Mouse (Mus musculus) regulatory T cell (primary cell): Measurements from ENCODE around the gene Pnkd.

Experiments used
- in situ Hi-C: fragments of 300-600 bp; cut with MboI, MseI; formaldehyde crosslinking; loops from one replicate; pipeline ENCODE4 v1.15.1; 2025; ENCODE audit warnings: high pct_unique_total_duplicates

The Pnkd gene

DNA sequence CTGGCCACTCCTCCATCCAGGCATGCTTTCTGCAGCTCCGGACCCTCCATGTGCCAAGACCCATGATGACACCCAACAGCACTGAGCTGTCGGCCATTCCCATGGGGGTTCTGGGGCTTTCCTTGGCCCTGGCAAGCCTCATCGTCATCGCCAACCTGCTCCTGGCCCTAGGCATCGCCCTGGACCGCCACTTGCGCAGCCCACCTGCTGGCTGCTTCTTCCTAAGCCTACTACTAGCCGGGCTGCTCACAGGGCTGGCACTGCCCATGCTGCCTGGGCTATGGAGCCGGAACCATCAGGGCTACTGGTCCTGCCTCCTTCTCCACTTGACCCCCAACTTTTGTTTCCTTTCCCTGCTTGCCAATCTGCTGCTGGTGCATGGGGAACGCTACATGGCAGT lies 6.2 kb upstream of the Pnkd start, which contains the start of gene Gpbar1:
Gene Gpbar1, plus strand, starts transcription at position 13 of the 400 bp plus-strand sequence.
- in situ Hi-C loops: loop anchor here (25.0 kb wide), 1 partner anchor 934 kb away; the partner anchor contains the start of genes Glb1l, Stk16 and Tuba4a

GRCm38 (mm10) chr1:74278988-74279387 lies 5.7 kb upstream of the Pnkd start:
- in situ Hi-C loops: loop anchor here (25.0 kb wide), 1 partner anchor 933 kb away; the partner anchor contains the start of genes Glb1l, Stk16 and Tuba4a

- in situ Hi-C loops: loop anchor here (25.0 kb wide), 1 partner anchor 932 kb away; the partner anchor contains the start of genes Glb1l, Stk16 and Tuba4a
Observed at GRCm38 (mm10) chr1:74280591-74281325, 4.0 kb upstream of the Pnkd start.

DNA sequence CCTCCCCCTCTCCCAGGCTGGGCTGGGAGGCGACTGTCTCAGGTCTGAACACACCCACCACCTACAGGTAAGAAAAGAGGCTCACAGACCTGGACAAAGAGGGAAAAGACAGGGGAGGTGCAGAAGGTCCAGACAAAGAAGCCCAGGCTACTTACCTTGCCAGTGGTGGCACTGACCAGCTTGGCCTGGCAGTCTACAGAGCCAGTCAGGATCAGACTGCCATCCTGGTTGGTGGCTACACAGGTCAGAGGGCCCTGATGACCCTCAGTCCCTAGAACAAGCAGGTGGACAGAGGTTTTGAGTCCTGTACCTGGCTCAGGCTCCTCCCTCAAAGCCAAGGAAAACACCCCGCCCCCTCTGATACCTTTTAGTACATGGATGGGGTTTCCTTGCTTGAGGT lies 3.4 kb upstream of the Pnkd start:
- in situ Hi-C loops: loop anchor here (25.0 kb wide), 1 partner anchor 931 kb away; the partner anchor contains the start of genes Glb1l, Stk16 and Tuba4a

- in situ Hi-C loops: loop anchor here (25.0 kb wide), 1 partner anchor 930 kb away; the partner anchor contains the start of genes Glb1l, Stk16 and Tuba4a
Observed at GRCm38 (mm10) chr1:74281886-74282285, 2.8 kb upstream of the Pnkd start.

GRCm38 (mm10) chr1:74282896-74283625 lies 1.7 kb upstream of the Pnkd start:
- in situ Hi-C loops: loop anchor here (25.0 kb wide), 1 partner anchor 929 kb away; the partner anchor contains the start of genes Glb1l, Stk16 and Tuba4a

GRCm38 (mm10) chr1:74283686-74284463 lies 855 bp upstream of the Pnkd start:
- in situ Hi-C loops: loop anchor here (25.0 kb wide), 1 partner anchor 928 kb away; the partner anchor contains the start of genes Glb1l, Stk16 and Tuba4a

DNA sequence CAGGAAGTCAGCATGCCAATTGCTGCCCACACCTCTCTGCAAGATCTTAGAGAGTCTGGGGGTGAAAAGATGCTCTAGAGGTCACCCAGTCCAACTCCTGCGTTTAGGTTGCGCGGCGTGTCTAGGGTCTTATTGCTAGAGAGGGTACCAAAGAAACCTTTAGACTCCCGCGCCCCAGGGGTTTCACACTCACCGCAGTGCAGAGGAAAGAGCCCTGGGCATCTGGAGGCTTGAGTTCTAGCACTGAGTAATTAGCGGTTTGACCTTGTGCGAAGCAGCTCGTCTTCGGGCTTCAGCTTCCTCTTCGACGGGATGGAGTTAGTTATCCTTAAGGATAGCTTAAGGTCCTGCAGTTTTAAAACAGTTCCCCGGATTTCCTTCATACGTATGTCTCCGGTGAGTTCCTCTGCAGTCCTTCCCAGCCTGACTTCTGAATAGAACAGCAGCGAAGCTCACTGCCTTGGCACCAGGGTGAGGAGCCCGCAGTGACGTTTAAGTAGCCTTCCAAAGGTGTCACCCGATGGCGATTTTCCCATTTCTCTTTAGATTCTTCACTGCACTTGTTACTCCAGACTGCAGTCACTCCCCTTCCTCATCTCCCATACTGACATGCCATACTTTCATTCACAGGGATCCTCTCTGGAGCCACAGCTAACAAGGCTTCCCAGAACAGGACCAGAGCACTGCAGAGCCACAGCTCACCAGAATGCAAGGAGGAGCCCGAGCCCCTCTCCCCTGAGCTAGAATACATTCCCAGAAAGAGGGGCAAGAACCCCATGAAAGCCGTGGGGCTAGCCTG lies 681 bp downstream of the Pnkd start:
- in situ Hi-C loops: loop anchor here (25.0 kb wide), 1 partner anchor 927 kb away; the partner anchor contains the start of genes Glb1l, Stk16 and Tuba4a

DNA sequence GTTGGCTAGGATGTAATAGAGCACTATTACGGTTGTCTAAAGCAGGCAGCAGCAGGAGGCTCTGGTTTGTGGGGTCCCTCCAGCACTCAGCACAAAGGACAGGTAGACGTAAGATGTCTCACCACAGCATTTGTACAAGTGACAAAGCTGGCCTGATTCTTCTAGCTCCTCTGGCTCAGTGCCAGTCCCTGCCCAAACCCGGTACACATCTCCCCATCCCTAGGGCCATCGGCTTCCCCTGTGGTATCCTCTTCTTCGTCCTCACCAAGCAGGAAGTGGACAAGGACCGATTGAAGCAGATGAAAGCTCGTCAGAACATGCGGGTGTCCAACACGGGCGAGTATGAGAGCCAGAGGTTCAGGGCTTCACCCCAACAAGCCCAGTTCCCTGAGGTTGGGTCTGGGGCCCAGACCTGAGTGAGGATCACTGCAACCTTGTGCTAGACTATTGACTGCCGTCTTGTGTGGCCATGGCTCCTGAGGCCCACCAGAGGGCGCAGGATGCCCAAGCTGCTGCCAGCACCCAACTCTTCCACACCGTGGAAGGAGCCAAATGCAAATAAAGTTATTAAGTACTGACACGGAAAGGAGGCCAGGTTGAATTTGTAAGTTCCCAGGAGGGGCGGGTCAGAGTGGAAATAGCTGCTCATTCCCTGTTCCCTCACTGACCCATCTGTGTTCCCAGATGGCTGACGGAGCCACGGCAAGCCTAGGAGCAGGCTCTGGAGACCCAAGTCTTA lies 2.3 kb downstream of the Pnkd start:
- in situ Hi-C loops: loop anchor here (25.0 kb wide), 1 partner anchor 925 kb away; the partner anchor contains the start of genes Glb1l, Stk16 and Tuba4a

GRCm38 (mm10) chr1:74288327-74288726 lies 3.6 kb downstream of the Pnkd start:
- in situ Hi-C loops: loop anchor here (25.0 kb wide), 1 partner anchor 924 kb away; the partner anchor contains the start of genes Glb1l, Stk16 and Tuba4a

GRCm38 (mm10) chr1:74289248-74289647 lies 4.5 kb downstream of the Pnkd start:
- in situ Hi-C loops: loop anchor here (25.0 kb wide), 1 partner anchor 923 kb away; the partner anchor contains the start of genes Glb1l, Stk16 and Tuba4a

- in situ Hi-C loops: loop anchor here (25.0 kb wide), 1 partner anchor 923 kb away; the partner anchor contains the start of genes Glb1l, Stk16 and Tuba4a
Observed at GRCm38 (mm10) chr1:74289740-74290139, 5.0 kb downstream of the Pnkd start.

DNA sequence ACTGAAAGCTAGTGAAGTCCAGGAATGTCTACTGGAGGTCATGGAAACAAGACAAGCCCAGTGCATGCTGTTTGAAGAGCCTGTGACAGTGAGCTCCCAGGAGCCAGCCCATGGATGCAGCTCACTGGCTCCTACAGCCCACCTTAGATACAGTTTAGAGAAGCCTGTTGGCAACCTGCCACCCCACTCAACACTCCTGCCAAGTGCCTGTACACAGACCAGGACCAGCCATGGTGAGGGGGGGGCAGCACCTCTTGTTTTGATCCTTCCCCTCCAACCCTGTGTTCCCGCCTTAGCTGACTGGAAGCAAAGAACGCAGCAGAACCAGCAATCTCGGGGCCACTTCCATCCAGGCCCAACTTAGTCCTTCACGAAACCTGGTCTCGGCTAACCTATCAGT lies 5.4 kb downstream of the Pnkd start:
- in situ Hi-C loops: loop anchor here (25.0 kb wide), 1 partner anchor 922 kb away; the partner anchor contains the start of genes Glb1l, Stk16 and Tuba4a

DNA sequence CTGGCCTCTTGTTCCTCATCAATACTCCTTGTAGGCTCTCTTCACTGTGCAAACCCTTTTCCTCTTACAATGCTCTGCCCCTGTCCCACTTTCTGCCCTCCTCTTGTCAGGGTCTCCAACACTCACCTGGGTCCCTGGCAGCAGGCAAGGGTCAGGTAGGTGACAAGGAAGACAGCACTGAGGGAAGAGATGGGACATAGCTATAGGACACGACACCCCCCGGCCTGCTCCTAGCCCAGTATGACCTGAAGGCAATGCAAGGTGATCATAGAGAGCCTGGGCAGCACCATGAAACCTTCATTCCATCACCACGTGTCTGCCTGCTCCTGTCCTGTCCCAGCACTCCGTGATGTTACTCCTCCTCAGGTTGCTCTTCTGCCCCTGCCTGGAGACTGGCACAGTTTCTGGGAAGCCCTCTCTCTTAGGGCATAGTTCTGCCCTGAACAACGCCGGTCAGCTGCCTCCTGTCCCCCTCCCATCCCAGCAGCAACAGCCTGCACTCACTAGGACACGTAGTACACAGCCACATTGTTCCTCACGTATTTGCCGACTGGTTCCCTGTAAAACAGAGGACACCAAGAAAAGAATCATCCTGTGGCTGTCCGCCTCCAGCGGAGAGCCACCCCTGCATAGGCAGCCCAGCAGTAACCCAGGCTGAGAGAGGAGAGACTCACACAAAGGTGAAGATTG lies 7.7 kb downstream of the Pnkd start:
- in situ Hi-C loops: loop anchor here (25.0 kb wide), 1 partner anchor 920 kb away; the partner anchor contains the start of genes Glb1l, Stk16 and Tuba4a

DNA sequence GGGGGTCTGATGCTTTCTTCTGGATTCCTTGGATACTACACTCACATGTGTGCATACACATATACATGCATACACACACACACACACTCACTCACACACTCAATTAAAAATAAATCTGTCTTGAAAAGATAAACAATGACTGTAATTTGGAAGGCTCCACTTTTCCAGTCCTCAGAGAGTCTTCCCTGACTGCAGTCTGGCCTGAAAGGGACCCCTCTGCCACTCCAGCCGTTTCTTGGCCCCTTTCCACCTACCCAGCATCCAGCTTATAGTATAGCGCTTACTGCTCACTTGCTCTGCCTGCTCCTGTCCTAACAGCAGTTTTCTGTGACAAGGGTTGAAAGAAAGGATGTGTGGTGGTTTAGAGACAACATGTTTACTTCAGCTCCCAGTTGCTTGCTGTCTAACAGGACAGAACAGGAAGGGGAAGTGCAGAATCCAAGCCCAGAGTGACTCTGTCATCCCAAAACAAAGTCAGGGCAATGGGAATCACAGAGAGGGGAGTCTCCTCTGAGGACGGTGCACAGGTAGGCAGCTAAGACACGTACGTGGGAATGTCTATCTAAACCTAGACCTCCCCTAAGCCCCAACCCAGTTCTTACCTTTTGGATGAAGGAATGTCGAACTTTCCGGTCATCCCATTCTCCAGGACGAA lies 8.7 kb downstream of the Pnkd start:
- in situ Hi-C loops: loop anchor here (25.0 kb wide), 1 partner anchor 919 kb away; the partner anchor contains the start of genes Glb1l, Stk16 and Tuba4a

DNA sequence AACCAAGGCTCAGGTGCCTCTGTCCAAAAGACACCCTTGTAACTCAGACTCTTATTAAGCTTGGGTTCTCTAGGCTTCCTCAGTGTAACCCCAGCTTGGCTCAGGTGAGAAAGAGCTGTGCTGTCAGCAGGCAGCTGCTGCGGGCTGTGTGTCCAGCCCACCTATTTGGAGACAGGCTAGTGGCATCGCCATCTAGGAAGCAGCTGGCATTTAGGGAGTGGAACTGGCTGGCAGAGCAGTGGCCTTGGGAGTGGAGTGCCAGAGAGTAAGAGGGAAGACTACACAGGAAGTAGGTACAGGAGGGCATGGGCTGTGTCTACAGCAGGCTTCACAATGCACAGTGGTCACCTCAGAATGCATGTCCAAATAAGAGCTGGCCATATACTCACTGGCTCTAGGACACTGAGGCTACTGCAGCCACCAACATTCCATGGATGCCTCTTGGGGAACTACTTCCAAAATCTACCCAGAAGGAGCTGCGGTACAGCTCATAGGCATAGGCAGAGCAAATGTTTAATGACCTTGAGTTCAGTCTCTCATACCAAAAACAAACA lies 9.4 kb downstream of the Pnkd start:
- in situ Hi-C loops: loop anchor here (25.0 kb wide), 1 partner anchor 918 kb away; the partner anchor contains the start of genes Glb1l, Stk16 and Tuba4a

DNA sequence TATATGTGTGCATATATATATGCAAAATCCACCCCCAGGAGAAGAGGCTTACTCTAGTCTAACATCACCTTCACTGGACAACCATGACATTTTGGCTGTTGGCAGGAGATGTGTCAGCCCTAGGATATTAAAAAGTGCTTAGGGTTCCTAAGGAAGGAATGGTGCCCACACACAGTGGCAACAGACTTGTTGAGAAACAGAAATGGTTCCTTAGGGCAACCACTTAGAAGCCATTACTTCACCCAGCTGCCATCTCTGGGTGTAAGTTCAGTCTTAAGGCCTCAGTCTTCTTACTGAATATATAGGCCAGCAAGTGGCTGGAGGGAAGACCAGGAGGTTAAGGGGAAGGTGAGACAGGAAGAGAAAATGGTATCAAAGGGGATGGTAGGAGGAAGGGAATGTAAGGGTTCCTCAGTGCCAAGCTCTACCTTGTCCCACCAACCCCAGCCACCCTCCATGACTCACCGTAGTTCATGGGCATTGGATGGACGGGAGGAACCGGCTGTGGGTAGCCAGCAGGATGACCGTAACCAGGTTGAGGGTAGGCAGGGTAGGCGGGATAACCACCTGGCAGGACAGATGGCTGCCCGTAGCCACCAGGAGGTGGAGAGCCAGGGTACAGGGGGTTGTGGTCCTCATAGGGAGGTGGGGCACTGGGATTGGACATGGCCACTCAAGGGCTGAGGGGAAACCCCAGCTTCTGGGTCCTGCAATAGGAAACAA lies 10.2 kb downstream of the Pnkd start:
- in situ Hi-C loops: loop anchor here (25.0 kb wide), 1 partner anchor 917 kb away; the partner anchor contains the start of genes Glb1l, Stk16 and Tuba4a
